Mouse (Mus musculus): ENCODE data around the gene Fhit. TPM values are rescaled to one million over a fixed set of nuclear protein-coding genes. Genes with fewer than 3 reads are reported as not detected.

Gene Fhit
- total RNA-seq, 2 experiments from 2014 or later, result 8.8 to 9.7 TPM

DNA sequence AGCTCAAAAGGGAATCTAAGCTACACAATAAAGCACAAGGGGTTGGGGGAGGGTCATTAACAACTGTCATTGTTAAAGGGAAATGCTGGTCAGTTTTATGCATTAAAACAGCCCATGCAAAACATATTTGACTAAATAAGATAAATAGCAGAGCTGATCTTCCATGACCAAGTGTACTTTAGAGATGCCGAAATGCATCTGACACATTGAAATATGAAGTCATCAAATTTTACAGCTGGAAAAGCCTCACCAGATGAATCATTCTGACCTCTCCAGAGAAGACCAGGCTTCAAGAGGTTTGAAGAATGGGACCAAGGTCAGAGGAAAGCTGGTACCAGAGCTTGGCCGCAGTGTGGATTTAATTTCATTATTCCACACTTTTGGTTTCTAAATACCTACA lies 990.1 kb downstream of the Fhit start:
- ATAC-seq (replicated peaks; ENCODE audit: poor library complexity), result no peak

- no peak for ATAC-seq (replicated peaks; ENCODE audit: poor library complexity)
Observed at GRCm38 (mm10) chr14:10166641-10167429, 995.0 kb downstream of the Fhit start.

- no peak for ATAC-seq (replicated peaks; ENCODE audit: poor library complexity)
Observed at GRCm38 (mm10) chr14:10149872-10150271, 1012.0 kb downstream of the Fhit start.

DNA sequence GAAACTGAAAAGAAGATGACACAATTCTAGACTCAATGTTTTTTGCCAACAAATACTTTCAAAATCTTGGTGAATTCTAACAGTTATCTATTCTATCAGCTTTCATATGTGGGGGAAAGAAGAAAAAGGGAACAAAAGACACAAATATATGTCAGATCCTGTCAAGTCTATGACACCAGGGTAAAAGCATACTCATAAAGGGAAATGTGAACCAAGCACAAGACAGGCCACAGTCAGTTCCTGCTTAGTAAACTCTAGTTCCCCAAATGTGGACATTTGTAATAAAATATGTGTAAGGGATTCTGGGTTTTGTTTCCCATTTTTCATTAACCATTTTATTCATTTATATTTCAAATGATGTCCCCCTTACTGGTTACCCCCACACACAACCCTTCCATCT lies 1022.5 kb downstream of the Fhit start:
- peak; percentile 99 for ATAC-seq (replicated peaks; ENCODE audit: poor library complexity)

DNA sequence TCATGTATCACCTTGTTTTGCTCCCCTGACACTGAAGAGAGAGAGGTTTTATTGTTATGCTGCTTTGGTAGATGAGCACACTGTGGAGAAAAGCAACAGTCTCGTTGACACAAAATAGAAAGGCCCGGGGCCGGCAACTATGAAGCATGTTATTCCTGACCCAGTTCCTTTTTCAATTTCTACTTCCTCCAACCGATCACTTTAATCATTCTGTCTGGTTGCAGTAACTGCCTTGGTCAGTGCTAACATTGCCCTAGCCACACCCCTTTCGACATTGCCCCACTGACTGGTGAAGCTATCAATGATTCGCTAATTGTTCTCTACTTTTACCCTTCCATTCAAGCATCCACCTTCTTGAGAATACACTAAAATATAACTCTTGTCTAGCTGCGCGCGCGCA lies 1028.0 kb downstream of the Fhit start:
- ATAC-seq (replicated peaks; ENCODE audit: poor library complexity), result peak; percentile 88

DNA sequence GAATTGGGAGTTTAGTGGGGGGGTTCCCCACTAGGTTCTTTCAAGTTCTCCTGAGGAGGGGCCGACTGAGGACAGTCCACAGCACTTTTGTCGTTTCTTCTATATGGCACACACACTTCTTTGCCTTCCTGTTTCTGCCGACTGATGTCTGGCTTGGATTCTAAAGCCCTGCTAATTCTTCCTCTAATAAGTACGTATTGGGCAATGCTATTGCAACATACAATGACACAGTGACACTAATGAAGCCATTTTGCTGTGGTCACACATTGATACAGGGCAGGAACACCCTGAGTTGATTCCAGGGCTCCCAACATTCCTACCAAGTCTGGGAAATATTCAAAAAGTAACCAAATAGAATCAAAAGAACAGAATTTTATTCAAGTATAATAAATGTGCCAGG lies 1032.2 kb downstream of the Fhit start:
- peak; percentile 76 for ATAC-seq (replicated peaks; ENCODE audit: poor library complexity)

DNA sequence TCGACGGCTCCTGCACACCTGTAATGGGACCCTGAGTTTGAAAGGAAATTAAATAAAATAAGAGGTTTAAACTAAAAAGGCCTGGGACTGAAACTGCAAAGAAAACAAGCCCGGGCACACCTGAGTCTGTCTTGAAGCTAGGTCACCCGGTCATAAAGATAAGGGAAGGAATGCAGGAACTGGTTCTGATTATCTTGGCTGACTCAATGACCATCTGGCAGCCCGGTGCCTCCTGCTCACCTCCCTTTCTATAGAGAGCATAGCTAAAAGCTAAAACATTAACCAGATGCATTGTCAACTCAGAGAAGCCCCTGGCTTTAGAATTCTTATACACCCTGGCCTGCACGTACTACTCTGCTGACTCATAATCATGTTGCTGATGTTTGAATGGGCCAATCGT lies 1032.7 kb downstream of the Fhit start:
- ATAC-seq (replicated peaks; ENCODE audit: poor library complexity), result no peak

DNA sequence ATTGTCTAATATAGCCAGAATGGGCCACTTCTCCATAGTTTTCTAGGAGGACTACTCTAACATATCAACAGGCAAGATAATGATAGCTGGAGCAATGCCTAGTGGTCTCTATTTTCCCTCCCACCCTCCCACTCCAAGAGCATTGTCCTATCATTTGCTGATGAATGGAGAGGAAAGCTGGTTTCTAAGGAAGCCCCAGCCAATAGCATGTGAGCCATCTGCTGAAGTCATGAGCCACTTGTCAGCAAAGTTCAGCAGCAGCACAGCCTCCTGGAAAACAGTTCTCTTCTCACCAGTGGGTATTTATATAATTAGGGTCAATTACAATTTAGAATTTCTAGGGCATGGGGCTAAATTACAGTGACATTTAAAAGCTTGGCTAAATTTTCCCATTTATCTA lies 1035.3 kb downstream of the Fhit start:
- no peak for ATAC-seq (replicated peaks; ENCODE audit: poor library complexity)

- no peak for ATAC-seq (replicated peaks; ENCODE audit: poor library complexity)
Observed at GRCm38 (mm10) chr14:10122176-10122575, 1039.7 kb downstream of the Fhit start.

DNA sequence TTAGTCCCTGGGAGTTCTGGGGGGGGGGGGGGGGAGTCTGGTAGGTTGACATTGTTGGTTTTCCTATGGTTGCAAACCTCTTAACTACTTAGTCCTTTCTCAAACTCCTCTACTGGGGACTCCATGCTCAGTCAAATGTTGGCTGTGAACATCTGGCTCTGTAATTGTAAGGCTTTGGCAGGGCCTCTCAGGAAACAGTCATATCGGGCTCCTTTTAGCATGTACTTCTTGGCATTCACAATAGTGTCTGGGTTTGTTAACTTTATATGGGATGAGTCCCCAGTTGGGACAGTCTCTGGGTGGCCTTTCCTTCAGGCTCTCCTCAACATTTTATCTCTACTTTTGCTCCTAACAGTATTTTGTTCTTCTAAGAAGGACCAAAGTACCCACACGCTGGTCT lies 1065.6 kb downstream of the Fhit start:
- no peak for ATAC-seq (replicated peaks; ENCODE audit: poor library complexity)

DNA sequence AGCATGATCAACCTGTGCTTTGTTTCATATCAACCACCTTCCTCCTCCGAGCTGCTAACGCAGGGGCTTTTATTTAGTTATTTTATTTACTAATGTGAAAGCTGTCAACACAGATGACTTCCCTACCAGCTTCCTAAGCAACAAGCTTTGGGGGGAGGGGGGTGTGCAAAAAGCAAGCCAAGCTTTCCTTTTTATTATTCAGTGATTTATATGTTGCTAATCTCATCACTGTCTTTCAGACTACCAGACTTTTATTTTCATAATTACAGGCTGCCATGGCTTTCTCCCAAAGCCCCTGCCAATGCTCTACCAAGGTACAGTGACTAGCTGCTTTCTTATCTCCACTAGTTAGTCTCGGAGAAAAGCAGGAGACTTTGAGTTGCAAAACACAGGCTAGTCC lies 1082.8 kb downstream of the Fhit start:
- no peak for ATAC-seq (replicated peaks; ENCODE audit: poor library complexity)

DNA sequence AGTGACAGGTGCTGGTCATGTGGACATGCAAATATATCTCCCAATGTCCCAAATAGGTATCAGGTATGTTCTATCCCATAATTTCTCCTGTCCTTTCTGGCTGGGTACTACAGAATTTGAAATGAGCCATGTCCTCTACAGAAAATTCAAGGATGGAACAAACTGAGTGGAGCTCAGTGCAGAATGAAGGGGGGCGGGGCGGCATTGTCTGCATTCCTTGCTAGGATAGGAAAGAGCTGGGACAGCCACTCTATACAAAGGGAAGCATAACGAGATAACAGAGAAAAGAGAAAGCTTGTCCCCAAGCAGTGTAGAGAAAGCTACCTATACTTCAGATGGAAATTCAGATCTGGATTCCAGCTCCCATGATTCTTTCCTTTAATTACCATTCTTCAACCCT lies 1111.9 kb downstream of the Fhit start:
- ATAC-seq (replicated peaks; ENCODE audit: poor library complexity), result no peak

- no peak for ATAC-seq (replicated peaks; ENCODE audit: poor library complexity)
Observed at GRCm38 (mm10) chr14:10047123-10047783, 1114.6 kb downstream of the Fhit start.

DNA sequence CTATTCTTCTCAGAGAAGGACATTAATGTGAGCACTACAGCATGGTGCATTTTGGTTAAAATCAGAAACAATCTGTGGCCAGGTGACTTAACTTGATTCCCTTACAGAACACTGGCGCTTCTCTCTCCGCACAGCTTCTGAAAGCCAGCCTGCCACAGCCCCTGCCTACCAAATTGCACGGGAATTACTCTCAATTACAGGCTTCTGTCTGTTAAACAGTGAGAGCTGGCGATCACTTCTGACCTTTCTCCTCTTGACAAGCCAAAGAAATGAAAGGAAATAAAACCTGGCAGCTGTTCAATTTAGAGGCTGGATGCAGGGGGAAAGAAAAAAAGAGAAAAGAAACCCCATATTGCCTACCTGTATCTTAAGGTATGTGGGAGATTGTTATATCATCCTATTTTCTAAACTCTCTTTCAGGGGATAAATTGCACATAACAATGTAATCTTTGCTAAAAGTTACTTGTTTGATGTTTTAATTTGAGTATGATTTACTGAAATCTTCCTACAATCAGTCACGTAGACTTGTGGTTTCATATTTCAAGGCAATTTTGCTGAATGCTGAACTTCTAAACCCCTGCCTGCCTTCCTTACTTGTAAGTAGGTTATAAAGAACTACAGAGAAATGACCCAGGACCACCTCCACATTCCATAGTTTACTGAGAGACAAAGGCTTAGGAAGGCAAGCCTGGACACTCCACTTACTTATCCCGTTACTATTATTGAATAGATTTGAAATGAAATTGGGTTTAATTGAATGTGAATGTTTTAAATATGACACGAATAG lies 1115.3 kb downstream of the Fhit start:
- no peak for ATAC-seq (replicated peaks; ENCODE audit: poor library complexity)

GRCm38 (mm10) chr14:10038021-10038420 lies 1123.8 kb downstream of the Fhit start:
- ATAC-seq (replicated peaks; ENCODE audit: poor library complexity), result no peak

DNA sequence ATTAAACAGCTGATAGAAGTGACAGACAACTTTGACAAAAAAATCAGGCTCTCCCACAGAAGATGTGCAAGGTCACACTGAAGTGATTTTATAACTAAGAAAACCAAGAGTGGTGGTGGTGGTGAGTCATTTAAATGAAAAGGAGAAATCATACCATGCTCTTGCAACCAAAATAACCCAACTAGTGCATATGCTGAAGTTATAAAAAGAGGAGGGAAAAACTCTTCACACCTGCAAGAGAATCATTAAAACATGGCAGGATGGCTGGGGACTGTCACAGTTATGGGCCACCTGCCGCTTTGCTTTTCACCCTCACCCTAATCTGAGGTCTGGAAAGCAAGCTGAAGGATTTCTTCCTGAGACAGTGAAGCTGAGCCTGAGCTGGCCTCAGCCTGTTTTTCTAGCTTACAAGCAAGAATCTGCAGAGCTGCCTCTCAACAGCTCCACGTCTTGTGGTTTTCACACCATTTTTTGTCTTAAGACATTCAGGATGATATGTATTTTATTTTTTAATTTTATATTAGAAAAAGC lies 1125.1 kb downstream of the Fhit start:
- no peak for ATAC-seq (replicated peaks; ENCODE audit: poor library complexity)

- no peak for ATAC-seq (replicated peaks; ENCODE audit: poor library complexity)
Observed at GRCm38 (mm10) chr14:10035682-10036081, 1126.2 kb downstream of the Fhit start.

DNA sequence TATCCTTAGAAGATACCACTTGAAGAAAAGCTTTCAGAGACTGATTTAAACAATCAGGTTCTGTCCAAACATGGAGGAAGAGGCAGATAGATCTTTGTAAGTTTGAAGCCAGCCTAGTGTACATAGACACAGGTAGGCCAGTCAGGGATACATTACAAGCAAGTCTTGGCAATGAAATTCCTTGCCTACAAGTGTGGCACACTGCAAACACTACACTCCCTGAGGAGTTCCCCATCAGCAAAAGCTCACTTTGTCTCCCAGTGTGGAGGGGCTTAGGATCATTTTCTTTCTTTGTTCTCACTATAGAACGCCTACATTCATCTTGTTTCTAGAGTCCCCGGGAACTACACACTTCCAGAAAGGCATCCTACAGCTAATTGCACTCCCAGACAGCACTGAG lies 1126.6 kb downstream of the Fhit start:
- no peak for ATAC-seq (replicated peaks; ENCODE audit: poor library complexity)

GRCm38 (mm10) chr14:10023382-10023781 lies 1138.5 kb downstream of the Fhit start:
- no peak for ATAC-seq (replicated peaks; ENCODE audit: poor library complexity)

DNA sequence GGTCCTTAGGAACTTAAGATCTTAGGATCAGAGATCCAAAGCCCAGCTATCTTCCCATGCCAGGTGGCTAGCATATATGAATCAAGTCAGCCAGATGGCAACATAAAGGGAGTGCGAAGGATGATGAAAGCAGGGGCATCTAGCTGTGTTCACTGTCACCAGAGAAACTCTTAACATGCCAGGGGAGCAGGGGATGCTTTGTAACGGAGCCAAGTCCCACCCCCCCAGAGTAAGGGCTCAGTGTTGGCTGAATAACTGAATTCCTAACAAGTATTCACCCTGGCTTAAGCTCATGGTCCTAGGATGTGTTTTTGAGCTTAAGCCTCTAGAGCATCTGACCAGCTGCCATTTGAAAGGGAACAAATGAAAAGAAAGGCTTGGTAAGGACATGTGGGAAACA lies 1139.5 kb downstream of the Fhit start:
- no peak for ATAC-seq (replicated peaks; ENCODE audit: poor library complexity)

DNA sequence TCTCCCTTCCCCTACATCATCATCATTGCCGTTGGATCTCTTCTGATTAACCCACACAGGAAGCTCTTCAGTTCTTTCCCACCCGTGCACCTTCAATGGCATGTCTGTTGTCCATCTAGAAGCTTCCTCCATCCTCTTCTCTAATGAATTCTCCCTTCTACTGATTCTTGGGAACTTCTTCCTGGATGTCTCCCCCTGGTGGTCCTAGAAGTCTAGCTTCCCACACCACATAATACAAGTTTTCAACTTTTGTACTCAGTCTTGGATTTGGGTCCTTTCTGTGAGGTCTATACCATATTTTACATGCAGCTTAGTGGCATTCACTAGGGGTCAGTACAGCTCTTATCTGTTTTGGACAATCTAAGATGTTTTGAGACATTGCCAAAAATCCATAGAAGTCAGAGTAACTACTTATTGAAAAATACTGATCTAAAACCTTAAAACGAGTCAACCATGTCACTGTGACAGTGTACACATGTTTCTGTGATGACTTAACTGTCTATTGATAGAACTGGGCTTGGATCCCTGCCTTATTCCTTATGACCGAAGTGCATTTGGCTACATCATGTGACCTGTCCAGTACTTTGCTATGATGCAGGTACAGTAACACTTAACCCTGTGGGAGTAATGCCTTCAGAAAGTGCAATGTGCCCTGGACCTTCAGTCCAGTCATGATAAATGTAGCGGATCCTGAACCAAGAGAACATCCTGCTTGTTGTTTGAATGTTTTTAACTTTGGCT lies 1141.3 kb downstream of the Fhit start:
- no peak for ATAC-seq (replicated peaks; ENCODE audit: poor library complexity)
